Mouse (Mus musculus): ENCODE measurements around the gene Iqgap2. TPM values are rescaled to one million over a fixed set of nuclear protein-coding genes. Genes with fewer than 3 reads are reported as not detected.
A peak's percentile ranks its signal among the peaks of the same experiment; 100 is the strongest.

Iqgap2 gene
- polyA plus RNA-seq, 1 experiment = 2.8 TPM

DNA sequence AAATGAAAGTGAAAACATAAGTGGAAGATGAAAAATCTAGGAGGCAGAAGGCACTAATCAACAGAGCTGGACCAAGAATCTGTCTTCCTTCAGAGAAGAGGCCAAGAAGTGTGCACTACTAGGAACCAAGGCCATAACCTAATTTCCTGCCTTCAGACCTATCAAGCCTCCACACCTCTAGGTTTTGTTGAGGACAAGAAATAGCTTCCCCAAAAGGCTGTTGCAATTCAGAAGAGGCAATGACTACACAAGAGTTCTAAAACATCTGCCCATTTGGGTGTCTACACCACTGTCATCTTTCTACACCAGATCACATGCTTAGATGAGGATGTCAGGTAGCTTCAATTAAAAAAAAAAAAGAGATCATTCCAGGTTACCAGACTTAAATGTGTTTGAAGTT is 179.7 kb downstream of the Iqgap2 start:
- TF ChIP-seq FLI1 (IDR thresholded peaks at IDR 0.05; ENCODE audit: low read length) (no peak), GATA1 (IDR thresholded peaks at IDR 0.05; ENCODE audit: borderline replicate concordance, low read length) (no peak)
- Histone ChIP-seq H3K9me3 (no peaks in the 10 kb centered on the region), H3K27me3 (replicated peaks) (no peaks in the 10 kb centered on the region), H3K36me3 (replicated peaks; ENCODE audit: low read length) (peaks cover 36% of the 10 kb centered on the region), H3K4me3 (replicated peaks) (no peak overlapping the region), H3K4me1 (peaks cover 92% of the 10 kb centered on the region)

- Histone ChIP-seq H3K4me1 (peaks cover 80% of the 10 kb centered on the region), H3K9me3 (peaks cover 6% of the 10 kb centered on the region; the same call in 1 of the 2 replicates), H3K27me3 (replicated peaks) (no peaks in the 10 kb centered on the region), H3K4me3 (replicated peaks) (no peak overlapping the region), H3K36me3 (replicated peaks; ENCODE audit: low read length) (peaks cover 88% of the 10 kb centered on the region)
- TF ChIP-seq FLI1 (IDR thresholded peaks at IDR 0.05; ENCODE audit: low read length) (no peak), GATA1 (IDR thresholded peaks at IDR 0.05; ENCODE audit: borderline replicate concordance, low read length) (no peak)
These were observed 186.1 kb downstream of the Iqgap2 start for GRCm38 (mm10) chr13:95705589-95705988.

- Histone ChIP-seq H3K36me3 (replicated peaks; ENCODE audit: low read length) (peaks cover 98% of the 10 kb centered on the region), H3K4me1 (peaks cover 80% of the 10 kb centered on the region), H3K9me3 (peaks cover 7% of the 10 kb centered on the region; the same call in 1 of the 2 replicates), H3K27me3 (replicated peaks) (no peaks in the 10 kb centered on the region), H3K4me3 (replicated peaks) (no peak overlapping the region)
- TF ChIP-seq FLI1 (IDR thresholded peaks at IDR 0.05; ENCODE audit: low read length) (no peak), GATA1 (IDR thresholded peaks at IDR 0.05; ENCODE audit: borderline replicate concordance, low read length) (no peak)
These were observed 188.3 kb downstream of the Iqgap2 start for GRCm38 (mm10) chr13:95703376-95703775.

DNA sequence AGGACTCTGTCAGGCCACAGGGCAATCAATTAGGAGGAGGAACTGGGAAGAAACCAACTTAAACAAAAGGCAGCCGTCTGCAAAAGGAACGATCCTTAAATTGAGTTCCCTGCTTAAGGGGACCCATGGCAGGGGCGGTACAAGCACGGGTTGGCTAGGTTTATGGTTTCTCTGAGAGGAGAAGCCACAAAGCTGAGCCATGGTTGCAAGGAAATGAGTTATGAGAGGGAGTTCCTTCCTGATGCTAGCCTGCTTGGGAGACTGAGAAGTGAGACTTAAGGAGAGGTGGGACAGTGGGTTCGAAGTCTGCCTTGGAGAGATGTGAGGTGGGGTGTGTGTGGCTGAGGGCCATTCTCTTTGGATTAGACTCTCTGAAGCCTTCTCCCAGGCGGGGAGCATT is 193.8 kb downstream of the Iqgap2 start:
- peaks cover 47% of the 10 kb centered on the region for H3K36me3 ChIP-seq (replicated peaks; ENCODE audit: low read length)
- peaks cover 7% of the 10 kb centered on the region; the same call in 1 of the 2 replicates for H3K9me3 ChIP-seq
- H3K4me1 ChIP-seq = peaks cover 75% of the 10 kb centered on the region
- TF ChIP-seq FLI1 (IDR thresholded peaks at IDR 0.05; ENCODE audit: low read length) = no peak
- TF ChIP-seq GATA1 (IDR thresholded peaks at IDR 0.05; ENCODE audit: borderline replicate concordance, low read length) = no peak
- peak overlapping the region; percentile 92 for H3K4me3 ChIP-seq (replicated peaks)
- H3K27me3 ChIP-seq (replicated peaks) = no peaks in the 10 kb centered on the region

GRCm38 (mm10) chr13:95696654-95697163 is 195.0 kb downstream of the Iqgap2 start, which contains the start of gene F2rl2:
Gene F2rl2 (plus strand): TSS chr13:95696853.
- Histone ChIP-seq H3K9me3 (peaks cover 7% of the 10 kb centered on the region; the same call in 1 of the 2 replicates), H3K4me1 (peaks cover 75% of the 10 kb centered on the region), H3K36me3 (replicated peaks; ENCODE audit: low read length) (peaks cover 36% of the 10 kb centered on the region), H3K27me3 (replicated peaks) (no peaks in the 10 kb centered on the region), H3K4me3 (replicated peaks) (peak within 1 kb of the TSS; percentile 92)
- peak; percentile 89; the same call in 2 of the 3 replicates for TF ChIP-seq GATA1 (IDR thresholded peaks at IDR 0.05; ENCODE audit: borderline replicate concordance, low read length)
- no peak for TF ChIP-seq FLI1 (IDR thresholded peaks at IDR 0.05; ENCODE audit: low read length)

- peaks cover 75% of the 10 kb centered on the region for H3K4me1 ChIP-seq
- TF ChIP-seq FLI1 (IDR thresholded peaks at IDR 0.05; ENCODE audit: low read length) (no peak), GATA1 (IDR thresholded peaks at IDR 0.05; ENCODE audit: borderline replicate concordance, low read length) (no peak)
- H3K4me3 ChIP-seq (replicated peaks) = peak overlapping the region; percentile 92
- H3K27me3 ChIP-seq (replicated peaks) = no peaks in the 10 kb centered on the region
- H3K9me3 ChIP-seq = peaks cover 7% of the 10 kb centered on the region; the same call in 1 of the 2 replicates
- H3K36me3 ChIP-seq (replicated peaks; ENCODE audit: low read length) = peaks cover 32% of the 10 kb centered on the region
These were observed 195.5 kb downstream of the Iqgap2 start for GRCm38 (mm10) chr13:95696120-95696653.

- TF ChIP-seq GATA1 (IDR thresholded peaks at IDR 0.05; ENCODE audit: borderline replicate concordance, low read length) = peak; percentile 75; the same call in 1 of the 3 replicates
- TF ChIP-seq FLI1 (IDR thresholded peaks at IDR 0.05; ENCODE audit: low read length) = peak; percentile 75
- Histone ChIP-seq H3K4me1 (peaks cover 89% of the 10 kb centered on the region), H3K9me3 (no peaks in the 10 kb centered on the region), H3K27me3 (replicated peaks) (no peaks in the 10 kb centered on the region), H3K4me3 (replicated peaks) (peak overlapping the region; percentile 11), H3K36me3 (replicated peaks; ENCODE audit: low read length) (peaks cover 8% of the 10 kb centered on the region)
These were observed 199.5 kb downstream of the Iqgap2 start for GRCm38 (mm10) chr13:95692201-95692600.

DNA sequence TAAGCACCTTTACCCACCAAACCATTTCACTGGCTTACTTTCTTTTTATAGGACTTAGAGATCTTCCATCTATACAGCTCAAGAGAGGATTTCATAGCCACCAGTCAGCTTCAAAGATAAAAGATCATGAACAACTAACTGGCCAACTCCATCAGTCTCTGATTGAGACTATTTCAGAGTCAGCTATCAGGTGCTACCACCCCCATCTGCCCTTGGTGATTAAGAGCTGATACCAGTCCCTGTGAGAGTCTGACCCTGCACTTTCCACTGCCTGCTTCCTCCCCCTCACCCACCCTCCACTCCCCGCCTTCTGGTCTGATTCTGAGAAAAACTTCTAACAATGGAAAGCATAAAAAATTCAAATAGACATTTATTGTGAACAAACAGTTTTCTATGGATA is 203.1 kb downstream of the Iqgap2 start:
- Histone ChIP-seq H3K4me1 (peaks cover 98% of the 10 kb centered on the region), H3K9me3 (no peaks in the 10 kb centered on the region), H3K4me3 (replicated peaks) (peak overlapping the region; percentile 33), H3K27me3 (replicated peaks) (no peaks in the 10 kb centered on the region), H3K36me3 (replicated peaks; ENCODE audit: low read length) (peaks cover 13% of the 10 kb centered on the region)
- no peak for TF ChIP-seq FLI1 (IDR thresholded peaks at IDR 0.05; ENCODE audit: low read length)
- TF ChIP-seq GATA1 (IDR thresholded peaks at IDR 0.05; ENCODE audit: borderline replicate concordance, low read length) = no peak

DNA sequence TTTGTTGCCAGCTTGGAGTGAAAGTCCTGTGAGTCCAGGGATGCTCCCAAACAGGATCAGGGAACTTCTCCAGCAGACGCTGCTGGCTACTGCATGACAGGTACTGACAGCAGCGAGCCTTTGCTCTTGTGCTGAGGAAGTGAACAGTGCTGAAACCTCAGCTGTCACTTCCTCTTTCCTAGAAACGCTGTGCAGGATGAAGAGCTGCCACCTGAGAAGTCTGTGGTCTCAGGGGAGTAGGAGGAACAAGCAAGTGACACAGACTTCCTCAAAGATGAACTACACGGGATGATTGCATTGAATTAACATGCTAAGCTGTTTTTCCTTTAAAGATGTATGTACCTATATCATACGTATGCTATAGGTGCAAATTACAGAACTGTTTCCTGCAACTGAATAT is 206.0 kb downstream of the Iqgap2 start:
- Histone ChIP-seq H3K4me3 (replicated peaks) (peak overlapping the region; percentile 11), H3K4me1 (peaks cover 98% of the 10 kb centered on the region), H3K36me3 (replicated peaks; ENCODE audit: low read length) (peaks cover 28% of the 10 kb centered on the region), H3K9me3 (no peaks in the 10 kb centered on the region), H3K27me3 (replicated peaks) (no peaks in the 10 kb centered on the region)
- TF ChIP-seq GATA1 (IDR thresholded peaks at IDR 0.05; ENCODE audit: borderline replicate concordance, low read length) (no peak), FLI1 (IDR thresholded peaks at IDR 0.05; ENCODE audit: low read length) (no peak)

- Histone ChIP-seq H3K27me3 (replicated peaks) (no peaks in the 10 kb centered on the region), H3K4me1 (peaks cover 97% of the 10 kb centered on the region), H3K9me3 (no peaks in the 10 kb centered on the region), H3K4me3 (replicated peaks) (peak overlapping the region; percentile 20), H3K36me3 (replicated peaks; ENCODE audit: low read length) (peaks cover 28% of the 10 kb centered on the region)
- no peak for TF ChIP-seq FLI1 (IDR thresholded peaks at IDR 0.05; ENCODE audit: low read length)
- TF ChIP-seq GATA1 (IDR thresholded peaks at IDR 0.05; ENCODE audit: borderline replicate concordance, low read length) = no peak
These were observed 207.0 kb downstream of the Iqgap2 start for GRCm38 (mm10) chr13:95684656-95685244.

Data from megakaryocyte, embryonic 14.5 days (primary cell).